Mouse (Mus musculus) CH12.LX (cell line): ENCODE results near the gene Hpcal1.

Experiments
- PAX5 ChIP-seq: IDR thresholded peaks from 2 replicates; pipeline ENCODE4 v1.6.1; 2012; ENCODE audit warnings: low read length, inconsistent platforms, mixed read lengths
- SMC3 ChIP-seq: IDR thresholded peaks from 2 replicates; pipeline ENCODE4 v1.6.1; 2011; ENCODE audit warnings: low read depth, low read length, improper control_type of control experiment
- UBTF ChIP-seq: IDR thresholded peaks from 2 replicates; pipeline ENCODE4 v1.6.1; 2012; ENCODE audit warnings: low read depth, mild to moderate bottlenecking, inconsistent platforms, low read length, improper control_type of control experiment, moderate library complexity

DNA sequence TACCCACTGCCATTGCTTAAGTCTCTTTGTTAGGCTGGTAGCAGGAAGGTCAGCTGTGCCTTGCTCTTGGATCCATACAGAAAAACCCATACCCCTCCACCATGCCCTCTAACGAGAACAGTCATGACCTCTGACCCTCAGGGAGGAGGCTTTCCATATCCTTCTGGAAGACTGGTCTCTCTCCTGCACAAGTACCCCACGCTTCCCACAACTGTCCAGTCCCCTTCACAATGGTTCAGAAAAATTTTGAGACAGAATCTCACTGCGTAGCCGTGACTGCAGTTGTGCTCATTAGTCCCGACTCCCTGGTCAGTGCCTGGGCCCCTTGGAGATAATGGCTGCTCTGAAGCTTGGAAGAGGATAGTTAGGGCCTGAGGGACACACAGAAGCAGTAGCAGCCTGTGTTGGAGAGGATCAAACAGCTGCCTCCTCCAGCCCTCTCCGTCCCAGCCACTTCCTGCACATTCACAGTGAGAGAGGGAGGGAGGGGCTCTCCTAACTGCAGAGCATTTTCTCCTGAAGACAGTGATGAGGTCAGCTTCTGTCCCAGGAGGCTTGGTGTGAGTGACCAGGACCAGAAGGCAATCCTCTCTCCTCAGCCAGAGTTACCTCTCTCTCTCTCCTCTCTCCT lies 16.4 kb upstream of the Hpcal1 start:
- TF ChIP-seq PAX5 (no peak), SMC3 (no peak), UBTF (no peak)
